Mouse (Mus musculus): ENCODE data around the gene Mrs2. TPM values are rescaled to one million over a fixed set of nuclear protein-coding genes. Genes with fewer than 3 reads are reported as not detected.

Mrs2 gene
- polyA plus RNA-seq, 1 experiment from 2014 or later: 25.2 TPM

DNA sequence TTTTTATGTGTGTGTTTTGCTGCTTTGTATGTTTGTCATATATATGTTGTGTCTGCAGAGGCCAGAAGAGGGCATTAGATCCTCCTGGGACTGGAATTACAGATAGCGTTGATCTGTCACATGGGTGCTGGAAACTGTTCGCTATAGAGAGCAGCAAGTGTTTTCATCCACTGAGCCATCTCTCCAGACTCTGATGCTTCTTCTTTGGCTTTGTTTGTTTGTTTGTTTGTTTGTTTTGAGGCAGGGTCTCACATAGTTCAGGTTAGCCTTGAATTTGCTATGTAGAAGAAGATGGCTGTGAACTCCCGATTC is 6.9 kb upstream of the Mrs2 start:
- 84% methylated on average over 3 of the region's 3 CpGs for WGBS

GRCm38 (mm10) chr13:25026409-25027113 is 6.4 kb upstream of the Mrs2 start:
- Histone ChIP-seq H3K4me3 (replicated peaks; ENCODE audit: low read depth, low read length) (no peak overlapping the region), H3K27me3 (ENCODE audit: control insufficient read depth, insufficient read depth, low read length) (no peaks in the 10 kb centered on the region), H3K36me3 (ENCODE audit: control insufficient read depth, insufficient read depth, low read length) (no peaks in the 10 kb centered on the region), H3K27ac (replicated peaks; ENCODE audit: low read depth, low read length) (no peak overlapping the region), H3K9ac (replicated peaks; ENCODE audit: low read length) (no peak overlapping the region), H3K9me3 (ENCODE audit: control insufficient read depth, low read length) (no peaks in the 10 kb centered on the region), H3K4me1 (ENCODE audit: control insufficient read depth, insufficient read depth, low read length) (no peaks in the 10 kb centered on the region), H3K4me2 (ENCODE audit: low read length) (no peak overlapping the region)
- DNase-seq (no peak), ATAC-seq (ENCODE audit: low FRiP score, low TSS enrichment) (no peak)
- 92% methylated on average over 6 of the region's 6 CpGs for WGBS

More for the DNA sequence above, 6.9 kb upstream of the Mrs2 start:
- no peak overlapping the region for H3K27ac ChIP-seq (replicated peaks; ENCODE audit: low read depth, low read length)
- H3K27me3 ChIP-seq (ENCODE audit: control insufficient read depth, insufficient read depth, low read length): no peaks in the 10 kb centered on the region
- H3K9me3 ChIP-seq (ENCODE audit: control insufficient read depth, low read length): no peaks in the 10 kb centered on the region
- no peak for DNase-seq
- H3K9ac ChIP-seq (replicated peaks; ENCODE audit: low read length): no peak overlapping the region
- no peak overlapping the region for H3K4me2 ChIP-seq (ENCODE audit: low read length)
- H3K4me3 ChIP-seq (replicated peaks; ENCODE audit: low read depth, low read length): no peak overlapping the region
- no peaks in the 10 kb centered on the region for H3K4me1 ChIP-seq (ENCODE audit: control insufficient read depth, insufficient read depth, low read length)
- H3K36me3 ChIP-seq (ENCODE audit: control insufficient read depth, insufficient read depth, low read length): no peaks in the 10 kb centered on the region
- no peak for ATAC-seq (ENCODE audit: low FRiP score, low TSS enrichment)

GRCm38 (mm10) chr13:25024655-25025054 is 4.5 kb upstream of the Mrs2 start:
- H3K27ac ChIP-seq (replicated peaks; ENCODE audit: low read depth, low read length): no peak overlapping the region
- 32% methylated on average over 2 of the region's 2 CpGs for WGBS
- DNase-seq (peak; percentile 75), ATAC-seq (ENCODE audit: low FRiP score, low TSS enrichment) (no peak)
- H3K4me2 ChIP-seq (ENCODE audit: low read length): no peak overlapping the region
- H3K36me3 ChIP-seq (ENCODE audit: control insufficient read depth, insufficient read depth, low read length): no peaks in the 10 kb centered on the region
- no peak overlapping the region for H3K4me3 ChIP-seq (replicated peaks; ENCODE audit: low read depth, low read length)
- H3K9ac ChIP-seq (replicated peaks; ENCODE audit: low read length): no peak overlapping the region
- no peaks in the 10 kb centered on the region for H3K27me3 ChIP-seq (ENCODE audit: control insufficient read depth, insufficient read depth, low read length)
- no peaks in the 10 kb centered on the region for H3K9me3 ChIP-seq (ENCODE audit: control insufficient read depth, low read length)
- no peaks in the 10 kb centered on the region; the same call in 1 of the 2 replicates for H3K4me1 ChIP-seq (ENCODE audit: control insufficient read depth, insufficient read depth, low read length)

DNA sequence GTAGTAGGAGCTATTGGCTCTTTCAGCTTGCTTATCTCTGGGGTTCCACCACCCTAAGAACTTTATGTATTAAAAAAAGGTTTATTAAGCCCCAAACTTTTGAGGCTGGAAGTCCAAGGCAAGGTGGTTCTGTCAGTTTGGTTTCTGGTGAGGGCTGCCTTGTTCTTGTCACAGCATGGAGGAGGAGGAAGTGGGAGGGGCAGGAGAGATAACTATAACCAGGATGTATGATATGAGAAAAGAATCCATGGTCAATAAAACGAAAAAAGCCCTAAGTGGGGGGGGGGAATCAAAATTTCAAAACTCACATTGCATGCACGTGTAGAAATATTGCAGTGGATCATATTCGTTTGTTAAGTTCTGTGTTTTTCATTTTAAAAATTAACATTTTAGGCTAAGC is 3.0 kb upstream of the Mrs2 start:
- Histone ChIP-seq H3K4me2 (ENCODE audit: low read length) (no peak overlapping the region), H3K27me3 (ENCODE audit: control insufficient read depth, insufficient read depth, low read length) (no peaks in the 10 kb centered on the region), H3K36me3 (ENCODE audit: control insufficient read depth, insufficient read depth, low read length) (no peaks in the 10 kb centered on the region), H3K4me1 (ENCODE audit: control insufficient read depth, insufficient read depth, low read length) (peaks cover 13% of the 10 kb centered on the region), H3K4me3 (replicated peaks; ENCODE audit: low read depth, low read length) (no peak overlapping the region), H3K9me3 (ENCODE audit: control insufficient read depth, low read length) (no peaks in the 10 kb centered on the region), H3K27ac (replicated peaks; ENCODE audit: low read depth, low read length) (no peak overlapping the region), H3K9ac (replicated peaks; ENCODE audit: low read length) (no peak overlapping the region)
- no peak for ATAC-seq (ENCODE audit: low FRiP score, low TSS enrichment)
- WGBS: 78% methylated on average over 3 of the region's 3 CpGs
- DNase-seq: no peak

DNA sequence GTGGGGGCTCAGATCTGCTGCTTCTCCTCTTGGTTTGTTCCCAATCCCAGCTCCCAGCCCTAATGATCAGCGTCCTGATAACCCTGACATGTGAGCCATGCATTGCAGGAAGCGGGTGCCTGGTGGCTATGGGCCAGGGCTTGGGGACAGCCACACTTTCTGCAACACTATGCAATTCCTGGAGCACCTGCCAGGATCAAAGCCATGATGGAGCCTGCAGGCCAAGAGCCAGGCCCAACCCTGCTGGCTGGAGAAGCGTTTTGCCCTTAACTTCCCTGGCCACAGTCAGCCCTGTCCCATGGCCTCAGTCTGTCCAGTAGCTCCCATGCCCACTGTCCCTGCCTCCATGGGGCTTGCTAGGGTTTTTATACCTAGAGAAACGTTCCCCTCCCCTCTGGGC is 2.2 kb upstream of the Mrs2 start:
- peaks cover 5% of the 10 kb centered on the region; the same call in 1 of the 2 replicates for H3K36me3 ChIP-seq (ENCODE audit: control insufficient read depth, insufficient read depth, low read length)
- no peak overlapping the region for H3K4me3 ChIP-seq (replicated peaks; ENCODE audit: low read depth, low read length)
- H3K27me3 ChIP-seq (ENCODE audit: control insufficient read depth, insufficient read depth, low read length): no peaks in the 10 kb centered on the region
- H3K9ac ChIP-seq (replicated peaks; ENCODE audit: low read length): no peak overlapping the region
- H3K4me1 ChIP-seq (ENCODE audit: control insufficient read depth, insufficient read depth, low read length): peaks cover 13% of the 10 kb centered on the region
- WGBS: 71% methylated on average over 4 of the region's 4 CpGs
- no peaks in the 10 kb centered on the region for H3K9me3 ChIP-seq (ENCODE audit: control insufficient read depth, low read length)
- ATAC-seq (ENCODE audit: low FRiP score, low TSS enrichment) (no peak), DNase-seq (no peak)
- H3K27ac ChIP-seq (replicated peaks; ENCODE audit: low read depth, low read length): no peak overlapping the region
- no peak overlapping the region for H3K4me2 ChIP-seq (ENCODE audit: low read length)

GRCm38 (mm10) chr13:25020540-25020892 is 337 bp upstream of the Mrs2 start:
- Histone ChIP-seq H3K27ac (replicated peaks; ENCODE audit: low read depth, low read length) (peak overlapping the region; percentile 77), H3K36me3 (ENCODE audit: control insufficient read depth, insufficient read depth, low read length) (peaks cover 13% of the 10 kb centered on the region; the same call in 1 of the 2 replicates), H3K9me3 (ENCODE audit: control insufficient read depth, low read length) (no peaks in the 10 kb centered on the region), H3K4me2 (ENCODE audit: low read length) (peak overlapping the region; percentile 70), H3K4me1 (ENCODE audit: control insufficient read depth, insufficient read depth, low read length) (peaks cover 13% of the 10 kb centered on the region), H3K4me3 (replicated peaks; ENCODE audit: low read depth, low read length) (peak overlapping the region; percentile 99), H3K27me3 (ENCODE audit: control insufficient read depth, insufficient read depth, low read length) (no peaks in the 10 kb centered on the region), H3K9ac (replicated peaks; ENCODE audit: low read length) (peak overlapping the region; percentile 84)
- 49% methylated on average over 4 of the region's 4 CpGs for WGBS
- DNase-seq (no peak), ATAC-seq (ENCODE audit: low FRiP score, low TSS enrichment) (peak; percentile 25)

DNA sequence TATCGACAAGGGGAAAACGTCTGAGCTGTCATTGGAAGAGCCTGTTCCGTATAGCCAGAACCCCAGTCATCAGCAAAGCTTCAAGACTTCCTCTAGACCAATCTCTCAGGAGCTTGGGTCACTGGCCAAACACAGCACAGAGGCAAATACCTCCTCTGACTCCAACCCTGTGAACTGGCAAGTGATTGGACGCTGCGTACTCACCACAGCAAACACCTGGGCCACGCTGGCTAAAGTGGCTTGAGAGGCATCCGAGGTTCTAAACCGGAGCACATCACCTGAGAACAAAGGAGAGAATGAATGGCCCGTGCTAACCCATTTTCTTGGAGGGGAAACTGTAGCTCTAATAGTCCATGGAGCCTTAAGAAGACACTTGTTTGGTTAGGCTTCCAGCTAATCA is 1.9 kb downstream of the Mrs2 start:
- Histone ChIP-seq H3K4me2 (ENCODE audit: low read length) (peak overlapping the region; percentile 70), H3K4me3 (replicated peaks; ENCODE audit: low read depth, low read length) (no peak overlapping the region), H3K9me3 (ENCODE audit: control insufficient read depth, low read length) (no peaks in the 10 kb centered on the region), H3K9ac (replicated peaks; ENCODE audit: low read length) (no peak overlapping the region), H3K27ac (replicated peaks; ENCODE audit: low read depth, low read length) (no peak overlapping the region), H3K36me3 (ENCODE audit: control insufficient read depth, insufficient read depth, low read length) (peaks cover 13% of the 10 kb centered on the region; the same call in 1 of the 2 replicates), H3K27me3 (ENCODE audit: control insufficient read depth, insufficient read depth, low read length) (no peaks in the 10 kb centered on the region), H3K4me1 (ENCODE audit: control insufficient read depth, insufficient read depth, low read length) (peaks cover 13% of the 10 kb centered on the region)
- no peak for DNase-seq
- WGBS: 94% methylated on average over 9 of the region's 9 CpGs
- no peak for ATAC-seq (ENCODE audit: low FRiP score, low TSS enrichment)

DNA sequence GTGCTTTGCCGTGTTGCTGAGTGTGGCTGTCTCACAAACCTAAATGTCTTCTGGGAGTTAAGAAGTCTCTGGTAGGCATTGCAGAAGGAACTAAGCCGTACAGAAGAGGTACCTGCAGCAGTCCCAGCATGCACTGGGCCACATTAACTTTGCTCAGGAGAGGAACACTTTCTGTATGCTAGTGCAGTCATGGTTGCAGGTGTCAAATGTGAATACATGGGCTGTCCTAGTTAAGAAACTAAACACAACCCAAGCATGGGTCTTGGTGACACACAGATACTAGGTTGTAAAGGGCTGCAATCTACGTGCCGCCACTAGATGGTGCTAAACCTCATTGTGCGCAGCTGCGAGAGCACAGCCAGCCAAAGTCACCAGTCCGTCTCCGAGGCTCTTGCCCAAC is 13.1 kb downstream of the Mrs2 start:
- peaks cover 33% of the 10 kb centered on the region for H3K36me3 ChIP-seq (ENCODE audit: control insufficient read depth, insufficient read depth, low read length)
- ATAC-seq (ENCODE audit: low FRiP score, low TSS enrichment) (no peak), DNase-seq (no peak)
- no peaks in the 10 kb centered on the region for H3K27me3 ChIP-seq (ENCODE audit: control insufficient read depth, insufficient read depth, low read length)
- no peak overlapping the region for H3K4me3 ChIP-seq (replicated peaks; ENCODE audit: low read depth, low read length)
- H3K9ac ChIP-seq (replicated peaks; ENCODE audit: low read length): no peak overlapping the region
- H3K9me3 ChIP-seq (ENCODE audit: control insufficient read depth, low read length): no peaks in the 10 kb centered on the region
- no peaks in the 10 kb centered on the region for H3K4me1 ChIP-seq (ENCODE audit: control insufficient read depth, insufficient read depth, low read length)
- H3K27ac ChIP-seq (replicated peaks; ENCODE audit: low read depth, low read length): no peak overlapping the region
- no peak overlapping the region for H3K4me2 ChIP-seq (ENCODE audit: low read length)
- 90% methylated on average over 6 of the region's 8 CpGs for WGBS

DNA sequence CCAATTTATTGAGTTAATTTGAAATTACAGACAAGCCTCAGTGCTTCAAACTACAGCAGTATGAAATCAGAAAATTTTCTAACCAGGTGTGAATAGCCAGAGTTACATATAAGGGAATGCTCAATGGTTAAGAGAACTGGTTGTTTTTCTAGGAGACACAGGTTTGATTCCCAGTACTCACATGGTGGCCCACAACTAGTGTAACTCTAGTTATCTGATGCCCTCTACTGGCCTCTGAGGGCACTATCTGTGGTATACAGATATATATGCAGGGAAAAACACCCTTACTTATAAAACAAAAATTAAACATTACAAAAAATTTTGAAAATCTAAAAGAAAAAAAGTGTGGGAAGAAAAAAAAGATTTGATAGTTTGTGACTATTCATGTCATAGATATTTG is 17.2 kb downstream of the Mrs2 start:
- Histone ChIP-seq H3K4me2 (ENCODE audit: low read length) (no peak overlapping the region), H3K36me3 (ENCODE audit: control insufficient read depth, insufficient read depth, low read length) (peaks cover 73% of the 10 kb centered on the region), H3K27me3 (ENCODE audit: control insufficient read depth, insufficient read depth, low read length) (no peaks in the 10 kb centered on the region), H3K9ac (replicated peaks; ENCODE audit: low read length) (no peak overlapping the region), H3K9me3 (ENCODE audit: control insufficient read depth, low read length) (no peaks in the 10 kb centered on the region), H3K4me3 (replicated peaks; ENCODE audit: low read depth, low read length) (no peak overlapping the region), H3K4me1 (ENCODE audit: control insufficient read depth, insufficient read depth, low read length) (no peaks in the 10 kb centered on the region), H3K27ac (replicated peaks; ENCODE audit: low read depth, low read length) (no peak overlapping the region)
- DNase-seq (peak; percentile 26), ATAC-seq (ENCODE audit: low FRiP score, low TSS enrichment) (no peak)

Measured in midbrain, embryonic 14.5 days (tissue).